Mouse (Mus musculus): ENCODE measurements around the gene Traip.
A peak's percentile ranks its signal among the peaks of the same experiment; 100 is the strongest.

DNA sequence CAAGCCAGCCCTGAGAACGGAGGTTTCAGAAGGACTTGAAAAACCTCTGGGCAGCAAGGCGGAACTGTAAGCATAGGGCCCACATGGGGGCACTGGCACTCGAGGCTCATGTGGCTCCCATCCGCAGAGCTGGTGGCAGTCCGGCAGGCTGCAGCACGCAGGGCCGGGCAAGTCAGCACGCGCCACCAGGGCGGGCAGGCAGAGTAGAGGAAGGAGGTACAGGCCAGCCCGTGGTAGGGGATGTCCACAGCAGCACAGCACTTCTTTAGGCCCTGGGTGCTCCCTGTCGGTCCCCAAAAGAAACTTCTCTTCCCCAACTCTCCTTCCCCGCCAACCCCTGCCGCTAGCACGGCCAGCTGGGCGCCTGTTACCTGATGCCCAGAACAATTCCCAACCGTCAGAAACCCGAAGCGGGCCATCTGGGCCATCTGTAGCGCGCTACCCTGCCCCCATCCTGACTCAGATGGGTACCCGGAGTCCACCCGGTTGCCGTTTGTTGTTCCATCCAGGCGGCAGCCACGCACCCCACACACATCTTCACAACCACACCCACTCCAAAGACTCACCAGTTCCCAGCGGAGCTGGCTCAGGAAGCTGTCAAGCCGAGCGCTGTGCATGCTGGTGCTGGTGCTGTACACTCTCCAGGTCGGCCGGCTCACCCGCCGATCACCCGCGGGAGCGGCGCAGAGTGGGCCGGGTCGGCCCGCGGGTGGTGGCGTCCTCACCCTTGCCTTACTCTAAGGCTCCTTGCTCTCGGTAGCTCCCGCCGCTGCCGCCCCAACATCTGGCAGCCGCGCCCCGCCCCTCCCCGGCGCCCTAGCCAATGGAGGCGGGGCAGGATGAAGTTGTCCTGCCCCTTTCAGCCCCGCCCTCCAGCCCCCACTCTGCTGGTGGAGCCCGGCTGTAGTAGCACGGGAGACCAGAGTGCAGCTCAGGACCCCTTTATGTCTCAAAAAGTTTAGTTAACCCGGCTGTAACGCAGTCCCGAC, 35.5 kb downstream of the Traip start, which contains the start of gene Inka1:
- TF ChIP-seq CTCF (IDR thresholded peaks at IDR 0.05; ENCODE audit: low read depth) (peak; percentile 50), EP300 (IDR thresholded peaks at IDR 0.05; ENCODE audit: low read depth) (peak; percentile 43; the same call in 1 of the 2 replicates)
